Mouse (Mus musculus) MN1 (cell line): ENCODE data around the gene Ehf.

Experiments
- DNase-seq: peaks from one replicate; pipeline ENCODE4 v3.0.0-alpha.2; 2016; ENCODE audit warnings: low spot score

Gene Ehf

GRCm38 (mm10) chr2:103213547-103213946 lies 89.5 kb downstream of the Ehf start:
- no peak for DNase-seq
